Mouse (Mus musculus): ENCODE results near the gene Azgp1.

GRCm38 (mm10) chr5:137956404-137956803 is 24.9 kb upstream of the Azgp1 start:
- no peak for TF ChIP-seq CTCF (IDR thresholded peaks at IDR 0.05; ENCODE audit: insufficient read depth, low read depth, low read length)
- no peak for TF ChIP-seq POLR2A (IDR thresholded peaks at IDR 0.05; ENCODE audit: insufficient read depth, low read depth, low read length)

Data from olfactory bulb, adult 2 months (tissue).